Mouse (Mus musculus): Measurements from ENCODE around the gene Gnai3. TPM values are rescaled to one million over a fixed set of nuclear protein-coding genes. Genes with fewer than 3 reads are reported as not detected.

The Gnai3 gene
- polyA plus RNA-seq, 1 experiment from 2014 or later: 49.1 TPM

GRCm38 (mm10) chr3:108187111-108187795 lies 41.3 kb upstream of the Gnai3 start:
- Histone ChIP-seq H3K36me3 (replicated peaks; ENCODE audit: insufficient read depth, low read length) (no peaks in the 10 kb centered on the region; the same call in 1 of the 2 replicates), H3K4me1 (ENCODE audit: insufficient read depth) (peaks cover 15% of the 10 kb centered on the region), H3K27me3 (ENCODE audit: insufficient read depth, low read length) (peaks cover 7% of the 10 kb centered on the region; the same call in 1 of the 2 replicates), H3K9me3 (ENCODE audit: low read length) (no peaks in the 10 kb centered on the region), H3K27ac (ENCODE audit: low read depth) (no peak overlapping the region), H3K4me2 (ENCODE audit: low read depth, low read length) (peak overlapping the region; percentile 98; the same call in 1 of the 2 replicates), H3K9ac (replicated peaks) (no peak overlapping the region), H3K4me3 (ENCODE audit: low read depth, low read length) (peak overlapping the region; percentile 74)
- ATAC-seq (no peak), DNase-seq (no peak)
- WGBS (ENCODE audit: insufficient replicate concordance): 56% methylated on average over 20 of the region's 20 CpGs
- TF ChIP-seq EP300 (IDR thresholded peaks at IDR 0.05; ENCODE audit: low read depth) (no peak), CTCF (IDR thresholded peaks at IDR 0.05; ENCODE audit: low read depth) (no peak)

- peaks cover 7% of the 10 kb centered on the region; the same call in 1 of the 2 replicates for H3K27me3 ChIP-seq (ENCODE audit: insufficient read depth, low read length)
- peak within 1 kb of the TSS; percentile 74 for H3K4me3 ChIP-seq (ENCODE audit: low read depth, low read length)
- no peaks in the 10 kb centered on the region for H3K9me3 ChIP-seq (ENCODE audit: low read length)
- TF ChIP-seq CTCF (IDR thresholded peaks at IDR 0.05; ENCODE audit: low read depth) (no peak), EP300 (IDR thresholded peaks at IDR 0.05; ENCODE audit: low read depth) (no peak)
- H3K9ac ChIP-seq (replicated peaks): peak within 1 kb of the TSS; percentile 73
- H3K4me2 ChIP-seq (ENCODE audit: low read depth, low read length): peak within 1 kb of the TSS; percentile 98
- no peaks in the 10 kb centered on the region for H3K36me3 ChIP-seq (replicated peaks; ENCODE audit: insufficient read depth, low read length)
- ATAC-seq: peak; percentile 83
- WGBS (ENCODE audit: insufficient replicate concordance): 3% methylated on average over 56 of the region's 100 CpGs
- peaks cover 15% of the 10 kb centered on the region for H3K4me1 ChIP-seq (ENCODE audit: insufficient read depth)
- peak; percentile 57 for DNase-seq
- no peak within 1 kb of the TSS for H3K27ac ChIP-seq (ENCODE audit: low read depth)
These were observed 40.4 kb upstream of the Gnai3 start, which contains the start of gene Amigo1 for GRCm38 (mm10) chr3:108186098-108187047. Gene Amigo1 (plus strand): TSS chr3:108186335.

GRCm38 (mm10) chr3:108185460-108186097 lies 39.6 kb upstream of the Gnai3 start:
- Histone ChIP-seq H3K9ac (replicated peaks) (peak overlapping the region; percentile 73), H3K36me3 (replicated peaks; ENCODE audit: insufficient read depth, low read length) (no peaks in the 10 kb centered on the region), H3K4me1 (ENCODE audit: insufficient read depth) (peaks cover 15% of the 10 kb centered on the region), H3K27me3 (ENCODE audit: insufficient read depth, low read length) (peaks cover 7% of the 10 kb centered on the region; the same call in 1 of the 2 replicates), H3K4me2 (ENCODE audit: low read depth, low read length) (peak overlapping the region; percentile 98), H3K4me3 (ENCODE audit: low read depth, low read length) (peak overlapping the region; percentile 74), H3K27ac (ENCODE audit: low read depth) (no peak overlapping the region), H3K9me3 (ENCODE audit: low read length) (no peaks in the 10 kb centered on the region)
- no peak for DNase-seq
- no peak for ATAC-seq
- WGBS (ENCODE audit: insufficient replicate concordance): 4% methylated on average over 16 of the region's 16 CpGs
- TF ChIP-seq CTCF (IDR thresholded peaks at IDR 0.05; ENCODE audit: low read depth): no peak
- no peak for TF ChIP-seq EP300 (IDR thresholded peaks at IDR 0.05; ENCODE audit: low read depth)

- Histone ChIP-seq H3K4me1 (ENCODE audit: insufficient read depth) (peaks cover 15% of the 10 kb centered on the region), H3K36me3 (replicated peaks; ENCODE audit: insufficient read depth, low read length) (no peaks in the 10 kb centered on the region), H3K4me3 (ENCODE audit: low read depth, low read length) (no peak overlapping the region), H3K27me3 (ENCODE audit: insufficient read depth, low read length) (peaks cover 7% of the 10 kb centered on the region; the same call in 1 of the 2 replicates), H3K4me2 (ENCODE audit: low read depth, low read length) (no peak overlapping the region), H3K27ac (ENCODE audit: low read depth) (no peak overlapping the region), H3K9me3 (ENCODE audit: low read length) (no peaks in the 10 kb centered on the region), H3K9ac (replicated peaks) (no peak overlapping the region)
- no peak for ATAC-seq
- no peak for DNase-seq
- 66% methylated on average over 3 of the region's 3 CpGs for WGBS (ENCODE audit: insufficient replicate concordance)
- TF ChIP-seq CTCF (IDR thresholded peaks at IDR 0.05; ENCODE audit: low read depth) (no peak), EP300 (IDR thresholded peaks at IDR 0.05; ENCODE audit: low read depth) (no peak)
These were observed 38.8 kb upstream of the Gnai3 start for GRCm38 (mm10) chr3:108184742-108185141.

GRCm38 (mm10) chr3:108180514-108180913 lies 34.6 kb upstream of the Gnai3 start:
- DNase-seq (no peak), ATAC-seq (no peak)
- Histone ChIP-seq H3K4me1 (ENCODE audit: insufficient read depth) (peaks cover 1% of the 10 kb centered on the region; the same call in 1 of the 2 replicates), H3K4me2 (ENCODE audit: low read depth, low read length) (no peak overlapping the region), H3K9me3 (ENCODE audit: low read length) (no peaks in the 10 kb centered on the region), H3K27ac (ENCODE audit: low read depth) (no peak overlapping the region), H3K36me3 (replicated peaks; ENCODE audit: insufficient read depth, low read length) (no peaks in the 10 kb centered on the region), H3K4me3 (ENCODE audit: low read depth, low read length) (no peak overlapping the region), H3K9ac (replicated peaks) (no peak overlapping the region), H3K27me3 (ENCODE audit: insufficient read depth, low read length) (no peaks in the 10 kb centered on the region)
- TF ChIP-seq CTCF (IDR thresholded peaks at IDR 0.05; ENCODE audit: low read depth): no peak
- no peak for TF ChIP-seq EP300 (IDR thresholded peaks at IDR 0.05; ENCODE audit: low read depth)
- 18% methylated on average over 2 of the region's 2 CpGs for WGBS (ENCODE audit: insufficient replicate concordance)
